Mouse (Mus musculus) lung, postnatal 0 days (tissue): ENCODE results near the gene Camk2g.
A peak's percentile ranks its signal among the peaks of the same experiment; 100 is the strongest.

ENCODE experiments used
- CTCF ChIP-seq: IDR thresholded peaks from 2 replicates; pipeline ENCODE4 v1.5.1; 2016; ENCODE audit warnings: antibody characterized with exemption, mild to moderate bottlenecking
- EP300 ChIP-seq: IDR thresholded peaks from 2 replicates; pipeline ENCODE4 v1.6.1; 2016; ENCODE audit warnings: antibody characterized with exemption, mild to moderate bottlenecking, control low read depth

DNA sequence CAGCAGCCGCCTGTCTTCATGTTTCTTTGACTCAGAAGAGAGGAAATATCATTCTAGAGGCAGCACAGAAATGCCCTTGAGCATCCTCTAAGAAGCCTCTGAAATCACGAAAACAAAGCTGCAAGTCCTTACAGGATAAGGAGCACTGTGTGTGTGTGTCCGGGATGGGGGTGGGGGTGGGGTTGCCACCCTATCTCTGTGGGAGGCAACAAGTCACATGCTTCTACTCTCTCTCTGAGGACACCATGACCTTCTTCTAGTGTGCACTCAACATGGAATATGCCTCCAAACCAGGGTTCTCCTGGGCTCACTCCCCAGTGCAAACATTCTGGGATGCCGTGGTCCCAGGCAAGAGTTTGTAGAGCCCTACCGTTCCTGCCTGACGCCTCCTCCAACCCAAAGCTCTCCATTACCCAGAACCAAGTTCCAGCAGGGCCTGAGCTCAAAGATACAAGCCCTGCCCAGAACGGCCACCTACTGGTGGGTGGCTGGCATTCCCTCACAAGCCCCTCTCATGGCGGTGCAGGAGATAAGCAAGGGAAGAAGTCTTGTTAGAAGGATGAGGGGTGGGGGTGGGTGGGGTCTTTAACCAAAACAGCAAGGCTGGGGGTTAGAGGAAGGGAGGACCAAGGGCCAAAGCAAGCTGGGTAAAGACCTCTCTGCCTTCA is 35.0 kb downstream of the Camk2g start:
- TF ChIP-seq CTCF: peak; percentile 33; the same call in 1 of the 2 replicates
- no peak for TF ChIP-seq EP300
